Mouse (Mus musculus) MEL (cell line): Measurements from ENCODE around the gene Rab30.

Experiments used
- BHLHE40 ChIP-seq: IDR thresholded peaks from 2 replicates; pipeline ENCODE4 v1.6.1; 2012; ENCODE audit warnings: low read depth, mild to moderate bottlenecking, inconsistent platforms, low read length, improper control_type of control experiment, borderline replicate concordance
- CTCF ChIP-seq, 3 experiments: IDR thresholded peaks in 2 of 3; conservative IDR thresholded peaks in 1 of 3; 2 replicates each; pipeline ENCODE4 v1.5.1; 2011 to 2012; ENCODE audit warnings: low read length in 3 of 3, low read depth in 2 of 3, mild to moderate bottlenecking in 2 of 3, improper control_type of control experiment in 1 of 3, inconsistent platforms in 1 of 3, mixed read lengths in 1 of 3, moderate library complexity in 1 of 3; ENCODE audit not compliant: control insufficient read depth in 1 of 3, insufficient read depth in 1 of 3, poor library complexity in 1 of 3, severe bottlenecking in 1 of 3
- EP300 ChIP-seq, 2 experiments: IDR thresholded peaks; 2 replicates each; pipeline ENCODE4 v1.6.1; 2011; ENCODE audit warnings: improper control_type of control experiment in 2 of 2, low read length in 2 of 2, low read depth in 1 of 2, mild to moderate bottlenecking in 1 of 2
- JUND ChIP-seq: IDR thresholded peaks from 2 replicates; pipeline ENCODE4 v1.6.1; 2011; ENCODE audit warnings: low read depth, mild to moderate bottlenecking, improper control_type of control experiment, low read length
- MAFK ChIP-seq: IDR thresholded peaks from 2 replicates; pipeline ENCODE4 v1.6.1; 2011; ENCODE audit warnings: low read depth, mild to moderate bottlenecking, low read length, improper control_type of control experiment, borderline replicate concordance
- MEF2A ChIP-seq: IDR thresholded peaks from 2 replicates; pipeline ENCODE4 v1.6.1; 2014; ENCODE audit warnings: low read depth, mild to moderate bottlenecking, inconsistent platforms, low read length, improper control_type of control experiment; ENCODE audit not compliant: poor library complexity, insufficient replicate concordance, severe bottlenecking; ENCODE audit errors: extremely low read depth
- MYB ChIP-seq: IDR thresholded peaks from 2 replicates; pipeline ENCODE4 v1.6.1; 2011; ENCODE audit warnings: mild to moderate bottlenecking, low read depth, low read length, improper control_type of control experiment
- POLR2A ChIP-seq, 2 experiments: IDR thresholded peaks; 2 replicates each; pipeline ENCODE4 v1.6.1; 2011 to 2012; ENCODE audit warnings: low read length in 2 of 2, mild to moderate bottlenecking in 2 of 2, control low read depth in 1 of 2, improper control_type of control experiment in 1 of 2, low read depth in 1 of 2, moderate library complexity in 1 of 2; ENCODE audit not compliant: control insufficient read depth in 1 of 2, insufficient read depth in 1 of 2, poor library complexity in 1 of 2
- POLR2AphosphoS2 ChIP-seq: IDR thresholded peaks from 2 replicates; pipeline ENCODE4 v1.6.1; 2011; ENCODE audit warnings: low read length, improper control_type of control experiment
- RAD21 ChIP-seq: IDR thresholded peaks from 2 replicates; pipeline ENCODE4 v1.6.1; 2011; ENCODE audit warnings: mild to moderate bottlenecking, low read depth, low read length, improper control_type of control experiment
- TAL1 ChIP-seq: IDR thresholded peaks from 2 replicates; pipeline ENCODE4 v1.6.1; 2012; ENCODE audit warnings: mild to moderate bottlenecking, inconsistent platforms, low read length, moderate library complexity, mixed read lengths
- USF1 ChIP-seq: IDR thresholded peaks from 2 replicates; pipeline ENCODE4 v1.6.1; 2014; ENCODE audit warnings: low read depth, mild to moderate bottlenecking, inconsistent platforms, low read length, improper control_type of control experiment, moderate library complexity
- ZNF384 ChIP-seq: IDR thresholded peaks from 2 replicates; pipeline ENCODE4 v1.6.1; 2012; ENCODE audit warnings: low read depth, mild to moderate bottlenecking, inconsistent platforms, low read length, improper control_type of control experiment

- TF ChIP-seq ZNF384, result no peak
- TF ChIP-seq BHLHE40, result no peak
- no peak for TF ChIP-seq MAFK
- no peak for TF ChIP-seq MEF2A
- no peak for TF ChIP-seq POLR2A (IDR thresholded peaks at IDR 0.05; ENCODE audit: control insufficient read depth in 1 of 2, insufficient read depth in 1 of 2, low read depth in 1 of 2, low read length in 2 of 2, poor library complexity in 1 of 2)
- no peak for TF ChIP-seq EP300 (IDR thresholded peaks at IDR 0.05; ENCODE audit: low read depth in 1 of 2, low read length in 2 of 2)
- no peak for TF ChIP-seq CTCF (IDR thresholded peaks at IDR 0.05 in 2 of 3, conservative IDR thresholded peaks at IDR 0.05 in 1 of 3; ENCODE audit: control insufficient read depth in 1 of 3, insufficient read depth in 1 of 3, low read depth in 2 of 3, low read length in 3 of 3, poor library complexity in 1 of 3, severe bottlenecking in 1 of 3)
- no peak for TF ChIP-seq RAD21
- no peak for TF ChIP-seq POLR2AphosphoS2
- TF ChIP-seq TAL1, result no peak
- no peak for TF ChIP-seq JUND
- no peak for TF ChIP-seq MYB
- TF ChIP-seq USF1, result no peak
Measured at GRCm38 (mm10) chr7:92715055-92715454, 26.3 kb upstream of the Rab30 start.
